ENCODE assay signal across 8 mouse cellular contexts in genomic region chr1:186182498-186183203, GRCm38 (mm10).
DNase-seq lines count a peak whose midpoint lies in the region; ATAC-seq lines count a peak whose summit lies in the region.

No protein-coding gene starts in this region.

- no peaks in the 10 kb centered on the region for H3K9me3 ChIP-seq in embryonic facial prominence, embryonic 13.5 days
- H3K9me3 ChIP-seq in heart, embryonic 10.5 days = no peaks in the 10 kb centered on the region
- no peaks in the 10 kb centered on the region for H3K9me3 ChIP-seq in kidney, embryonic 14.5 days (ENCODE audit: control insufficient read depth, low read length)
- no peaks in the 10 kb centered on the region for H3K9me3 ChIP-seq in limb, embryonic 13.5 days
- H3K9me3 ChIP-seq in midbrain, embryonic 15.5 days = no peaks in the 10 kb centered on the region

- peak overlapping the region; percentile 44; the same call in 1 of the 2 replicates for H3K9ac ChIP-seq in embryonic facial prominence, embryonic 13.5 days
- peak overlapping the region; percentile 25; the same call in 1 of the 2 replicates for H3K9ac ChIP-seq in kidney, embryonic 14.5 days (ENCODE audit: low read depth, low read length)
- H3K9ac ChIP-seq in limb, embryonic 13.5 days = peak overlapping the region; percentile 25
- no peak overlapping the region for H3K9ac ChIP-seq in midbrain, embryonic 15.5 days

- H3K4me2 ChIP-seq in embryonic facial prominence, embryonic 13.5 days = peak overlapping the region; percentile 50
- peak overlapping the region; percentile 39 for H3K4me2 ChIP-seq in kidney, embryonic 14.5 days (replicated peaks; ENCODE audit: low read depth, low read length)
- peak overlapping the region; percentile 54 for H3K4me2 ChIP-seq in limb, embryonic 13.5 days (replicated peaks)
- peak overlapping the region; percentile 40 for H3K4me2 ChIP-seq in midbrain, embryonic 15.5 days

- H3K27me3 ChIP-seq in embryonic facial prominence, embryonic 13.5 days = no peaks in the 10 kb centered on the region
- no peaks in the 10 kb centered on the region for H3K27me3 ChIP-seq in heart, embryonic 10.5 days (ENCODE audit: insufficient read depth, poor library complexity, severe bottlenecking)
- H3K27me3 ChIP-seq in kidney, embryonic 14.5 days (ENCODE audit: control insufficient read depth, insufficient read depth, low read length) = no peaks in the 10 kb centered on the region
- no peaks in the 10 kb centered on the region for H3K27me3 ChIP-seq in limb, embryonic 13.5 days
- no peaks in the 10 kb centered on the region for H3K27me3 ChIP-seq in midbrain, embryonic 15.5 days (replicated peaks)

- H3K4me1 ChIP-seq in embryonic facial prominence, embryonic 13.5 days = peaks cover 15% of the 10 kb centered on the region
- peaks cover 17% of the 10 kb centered on the region for H3K4me1 ChIP-seq in heart, embryonic 10.5 days
- peaks cover 19% of the 10 kb centered on the region for H3K4me1 ChIP-seq in kidney, embryonic 14.5 days (ENCODE audit: control insufficient read depth, insufficient read depth, low read length)
- peaks cover 19% of the 10 kb centered on the region for H3K4me1 ChIP-seq in limb, embryonic 13.5 days
- H3K4me1 ChIP-seq in midbrain, embryonic 15.5 days = peaks cover 14% of the 10 kb centered on the region

- peak overlapping the region; percentile 20 for H3K4me3 ChIP-seq in embryonic facial prominence, embryonic 13.5 days
- no peak overlapping the region for H3K4me3 ChIP-seq in heart, embryonic 10.5 days
- peak overlapping the region; percentile 22; the same call in 1 of the 2 replicates for H3K4me3 ChIP-seq in kidney, embryonic 14.5 days (ENCODE audit: low read length)
- H3K4me3 ChIP-seq in limb, embryonic 13.5 days = peak overlapping the region; percentile 26
- H3K4me3 ChIP-seq in midbrain, embryonic 15.5 days = peak overlapping the region; percentile 13; the same call in 1 of the 2 replicates

- H3K36me3 ChIP-seq in embryonic facial prominence, embryonic 13.5 days = no peaks in the 10 kb centered on the region
- H3K36me3 ChIP-seq in heart, embryonic 10.5 days = no peaks in the 10 kb centered on the region
- no peaks in the 10 kb centered on the region for H3K36me3 ChIP-seq in kidney, embryonic 14.5 days (ENCODE audit: control insufficient read depth, insufficient read depth, low read length)
- no peaks in the 10 kb centered on the region for H3K36me3 ChIP-seq in limb, embryonic 13.5 days
- no peaks in the 10 kb centered on the region for H3K36me3 ChIP-seq in midbrain, embryonic 15.5 days (replicated peaks)

- 41% methylated on average over 23 of the region's 23 CpGs for WGBS in embryonic facial prominence, embryonic 13.5 days
- WGBS in heart, embryonic 10.5 days = 57% methylated on average over 23 of the region's 23 CpGs
- WGBS in kidney, embryonic 14.5 days = 20% methylated on average over 23 of the region's 23 CpGs
- 17% methylated on average over 23 of the region's 23 CpGs for WGBS in limb, embryonic 13.5 days
- WGBS in midbrain, embryonic 15.5 days = 28% methylated on average over 23 of the region's 23 CpGs

- DNase-seq in adrenal gland, adult 8-10 months = peak; percentile 42
- no peak for DNase-seq in heart, embryonic 10.5 days (ENCODE audit: low spot score)
- DNase-seq in telencephalon, adult 2 months (ENCODE audit: low read depth, low spot score) = peak; percentile 34
- DNase-seq in thymus, adult 18-20 months = no peak

- no peak overlapping the region; the same call in 1 of the 2 replicates for H3K27ac ChIP-seq in embryonic facial prominence, embryonic 13.5 days
- H3K27ac ChIP-seq in heart, embryonic 10.5 days = peak overlapping the region; percentile 62
- no peak overlapping the region; the same call in 1 of the 2 replicates for H3K27ac ChIP-seq in kidney, embryonic 14.5 days (ENCODE audit: low read depth, low read length)
- H3K27ac ChIP-seq in limb, embryonic 13.5 days = 0 out of 2 replicates have a peak overlapping the region, but pooled peaks have one; percentile 59
- H3K27ac ChIP-seq in midbrain, embryonic 15.5 days = no peak overlapping the region

- no peak for ATAC-seq in embryonic facial prominence, embryonic 13.5 days (ENCODE audit: insufficient number of reproducible peaks, insufficient read depth, low FRiP score, low TSS enrichment, low read depth)
- ATAC-seq in kidney, embryonic 14.5 days (ENCODE audit: low FRiP score, low TSS enrichment) = peak; percentile 86
- 0 out of 2 replicates have a peak, but pooled peaks have one; percentile 48 for ATAC-seq in limb, embryonic 13.5 days (ENCODE audit: low FRiP score, low read depth)
- ATAC-seq in midbrain, embryonic 15.5 days (replicated peaks) = peak; percentile 84

Comparison
In these comparisons a context has a peak if more than half of its experiments do, and no peak if none do; other contexts are left out.
1. DNase-seq: peak in adrenal gland, adult 8-10 months (single experiment) and telencephalon, adult 2 months (single experiment); none in heart, embryonic 10.5 days (single experiment) and thymus, adult 18-20 months (0 of 2).
2. H3K27ac ChIP-seq: peak in heart, embryonic 10.5 days (single experiment) and limb, embryonic 13.5 days (single experiment); none in embryonic facial prominence, embryonic 13.5 days (single experiment), kidney, embryonic 14.5 days (single experiment) and midbrain, embryonic 15.5 days (single experiment).
3. Peak in every context shown above with its lines, with median percentiles within 50 percentile points of each other: H3K4me2 ChIP-seq.